Mouse (Mus musculus) megakaryocyte, embryonic 14.5 days (primary cell): ENCODE results near the gene Ptcra. TPM values are rescaled to one million over a fixed set of nuclear protein-coding genes. Genes with fewer than 3 reads are reported as not detected.
A peak's percentile ranks its signal among the peaks of the same experiment; 100 is the strongest.

ENCODE experiments used
- H3K27me3 ChIP-seq: replicated peaks from 2 replicates; pipeline ENCODE3; 2012; ENCODE audit warnings: inconsistent platforms
- H3K36me3 ChIP-seq: replicated peaks from 2 replicates; pipeline ENCODE3; 2012; ENCODE audit warnings: low read length, inconsistent platforms, mixed read lengths
- H3K4me1 ChIP-seq: 2 replicates; pipeline ENCODE4 v1.6.1; 2012; ENCODE audit warnings: inconsistent platforms
- H3K4me3 ChIP-seq: replicated peaks from 2 replicates; pipeline ENCODE3; 2012; ENCODE audit warnings: moderate library complexity, mild to moderate bottlenecking, inconsistent platforms
- H3K9me3 ChIP-seq: 2 replicates; pipeline ENCODE4 v1.6.1; 2012; ENCODE audit warnings: inconsistent platforms
- FLI1 ChIP-seq: IDR thresholded peaks from 2 replicates; pipeline ENCODE4 v1.6.1; 2012; ENCODE audit warnings: low read length, inconsistent platforms, mixed read lengths
- GATA1 ChIP-seq: IDR thresholded peaks from 3 replicates; pipeline ENCODE4 v1.6.1; 2012; ENCODE audit warnings: mixed read lengths, low read length, inconsistent platforms, borderline replicate concordance
- polyA plus RNA-seq: library from polyadenylated mRNA; stranded (reverse); fragments of >175 nt; gene quantifications from 2 replicates; pipeline ENCODE4 v1.2.3, GENCODE M21; 2012; ENCODE audit warnings: low replicate concordance; ENCODE audit not compliant: insufficient read depth

Gene Ptcra
- polyA plus RNA-seq, 1 experiment = not detected

- H3K36me3 ChIP-seq = peaks cover 42% of the 10 kb centered on the region
- TF ChIP-seq FLI1 (no peak), GATA1 (no peak)
Measured at GRCm38 (mm10) chr17:46727271-46727670, 36.2 kb downstream of the Ptcra start.

GRCm38 (mm10) chr17:46725731-46726645 lies 37.5 kb downstream of the Ptcra start:
- Histone ChIP-seq H3K4me1 (peaks cover 31% of the 10 kb centered on the region), H3K4me3 (no peak overlapping the region), H3K9me3 (no peaks in the 10 kb centered on the region), H3K36me3 (peaks cover 55% of the 10 kb centered on the region), H3K27me3 (peaks cover 6% of the 10 kb centered on the region)
- no peak for TF ChIP-seq FLI1
- TF ChIP-seq GATA1 = no peak

More at GRCm38 (mm10) chr17:46727271-46727670, 36.2 kb downstream of the Ptcra start:
- H3K4me1 ChIP-seq = peaks cover 27% of the 10 kb centered on the region
- no peaks in the 10 kb centered on the region for H3K9me3 ChIP-seq
- peaks cover 6% of the 10 kb centered on the region for H3K27me3 ChIP-seq
- no peak overlapping the region for H3K4me3 ChIP-seq

- Histone ChIP-seq H3K9me3 (no peaks in the 10 kb centered on the region), H3K36me3 (peaks cover 62% of the 10 kb centered on the region), H3K4me1 (peaks cover 31% of the 10 kb centered on the region), H3K4me3 (no peak overlapping the region), H3K27me3 (peaks cover 6% of the 10 kb centered on the region)
- TF ChIP-seq FLI1 (no peak), GATA1 (no peak)
Measured at GRCm38 (mm10) chr17:46725273-46725672, 38.2 kb downstream of the Ptcra start.

GRCm38 (mm10) chr17:46724477-46725084 lies 38.9 kb downstream of the Ptcra start:
- no peak for TF ChIP-seq FLI1
- TF ChIP-seq GATA1 = no peak
- no peak overlapping the region for H3K4me3 ChIP-seq
- H3K27me3 ChIP-seq = peaks cover 6% of the 10 kb centered on the region
- no peaks in the 10 kb centered on the region for H3K9me3 ChIP-seq
- H3K36me3 ChIP-seq = peaks cover 68% of the 10 kb centered on the region
- H3K4me1 ChIP-seq = peaks cover 31% of the 10 kb centered on the region

- Histone ChIP-seq H3K4me3 (no peak overlapping the region), H3K36me3 (peaks cover 76% of the 10 kb centered on the region), H3K9me3 (no peaks in the 10 kb centered on the region), H3K27me3 (no peaks in the 10 kb centered on the region), H3K4me1 (peaks cover 11% of the 10 kb centered on the region)
- TF ChIP-seq FLI1 (no peak), GATA1 (no peak)
Measured at GRCm38 (mm10) chr17:46721077-46721476, 42.4 kb downstream of the Ptcra start.

GRCm38 (mm10) chr17:46714756-46715481 lies 48.6 kb downstream of the Ptcra start:
- H3K9me3 ChIP-seq = no peaks in the 10 kb centered on the region
- H3K4me1 ChIP-seq = peaks cover 26% of the 10 kb centered on the region
- TF ChIP-seq GATA1 (no peak), FLI1 (no peak)
- H3K4me3 ChIP-seq = no peak overlapping the region
- H3K36me3 ChIP-seq = peaks cover 43% of the 10 kb centered on the region
- H3K27me3 ChIP-seq = no peaks in the 10 kb centered on the region

GRCm38 (mm10) chr17:46713849-46714248 lies 49.7 kb downstream of the Ptcra start:
- H3K27me3 ChIP-seq = no peaks in the 10 kb centered on the region

GRCm38 (mm10) chr17:46712442-46712841 lies 51.1 kb downstream of the Ptcra start:
- Histone ChIP-seq H3K4me1 (peaks cover 26% of the 10 kb centered on the region), H3K9me3 (peaks cover 7% of the 10 kb centered on the region), H3K27me3 (no peaks in the 10 kb centered on the region), H3K4me3 (peak overlapping the region; percentile 97), H3K36me3 (peaks cover 38% of the 10 kb centered on the region)
- no peak for TF ChIP-seq GATA1
- no peak for TF ChIP-seq FLI1

More at GRCm38 (mm10) chr17:46713849-46714248, 49.7 kb downstream of the Ptcra start:
- TF ChIP-seq FLI1 (no peak), GATA1 (no peak)
- Histone ChIP-seq H3K4me3 (no peak overlapping the region), H3K9me3 (peaks cover 3% of the 10 kb centered on the region), H3K4me1 (peaks cover 26% of the 10 kb centered on the region), H3K36me3 (peaks cover 41% of the 10 kb centered on the region)

GRCm38 (mm10) chr17:46711612-46712271 lies 51.8 kb downstream of the Ptcra start:
- peaks cover 34% of the 10 kb centered on the region for H3K36me3 ChIP-seq
- peaks cover 26% of the 10 kb centered on the region for H3K4me1 ChIP-seq
- TF ChIP-seq FLI1 (no peak), GATA1 (no peak)
- peak overlapping the region; percentile 97 for H3K4me3 ChIP-seq
- H3K9me3 ChIP-seq = peaks cover 7% of the 10 kb centered on the region
- H3K27me3 ChIP-seq = peaks cover 3% of the 10 kb centered on the region
